Mouse (Mus musculus) brain, embryonic 18.5 days (tissue): ENCODE measurements around the gene Rab44.

Source experiments
- DNase-seq: peaks from one replicate; pipeline ENCODE4 v3.0.0-alpha.2; 2012; ENCODE audit warnings: low read depth, low spot score

Rab44 gene

GRCm38 (mm10) chr17:29129341-29129740 is 15.4 kb downstream of the Rab44 start:
- DNase-seq, result no peak

DNA sequence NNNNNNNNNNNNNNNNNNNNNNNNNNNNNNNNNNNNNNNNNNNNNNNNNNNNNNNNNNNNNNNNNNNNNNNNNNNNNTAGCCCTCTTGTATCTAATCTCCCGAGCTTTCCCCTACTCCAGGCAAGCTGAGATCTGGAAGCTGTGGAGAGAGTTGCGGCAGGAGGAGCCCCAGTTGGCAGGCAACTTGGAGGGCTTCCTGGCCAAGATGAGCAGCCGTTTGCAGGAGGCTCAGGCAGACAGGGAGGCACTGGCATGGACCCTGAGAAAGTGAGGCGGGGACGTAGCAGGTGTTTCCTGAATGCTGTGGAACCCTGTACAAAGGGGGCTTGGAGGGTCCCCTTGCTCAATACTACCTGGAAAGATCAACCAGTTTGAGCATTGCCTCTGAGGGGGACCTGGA is 21.1 kb downstream of the Rab44 start:
- no peak for DNase-seq

- no peak for DNase-seq
Measured at GRCm38 (mm10) chr17:29136236-29136635, 22.3 kb downstream of the Rab44 start.

DNA sequence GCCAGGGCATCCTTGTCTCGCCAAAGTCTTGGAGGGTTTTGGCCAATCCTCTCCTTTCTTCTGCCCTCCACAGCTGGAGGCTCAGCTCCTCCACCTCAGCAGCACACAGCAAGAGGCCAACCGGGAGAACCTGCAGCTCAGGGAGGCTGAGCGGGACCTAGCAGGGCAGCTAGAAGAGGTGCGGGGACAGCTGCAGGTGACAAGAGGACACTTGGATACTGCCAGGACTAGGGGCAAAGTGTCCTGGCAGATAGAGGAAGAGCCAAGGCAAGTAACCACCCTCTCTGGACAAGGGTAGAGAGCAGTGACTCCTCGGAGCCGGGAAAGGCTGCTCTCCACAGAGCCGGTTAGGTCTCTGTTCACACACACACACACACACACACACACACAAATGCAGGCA is 24.0 kb downstream of the Rab44 start:
- DNase-seq, result no peak

DNA sequence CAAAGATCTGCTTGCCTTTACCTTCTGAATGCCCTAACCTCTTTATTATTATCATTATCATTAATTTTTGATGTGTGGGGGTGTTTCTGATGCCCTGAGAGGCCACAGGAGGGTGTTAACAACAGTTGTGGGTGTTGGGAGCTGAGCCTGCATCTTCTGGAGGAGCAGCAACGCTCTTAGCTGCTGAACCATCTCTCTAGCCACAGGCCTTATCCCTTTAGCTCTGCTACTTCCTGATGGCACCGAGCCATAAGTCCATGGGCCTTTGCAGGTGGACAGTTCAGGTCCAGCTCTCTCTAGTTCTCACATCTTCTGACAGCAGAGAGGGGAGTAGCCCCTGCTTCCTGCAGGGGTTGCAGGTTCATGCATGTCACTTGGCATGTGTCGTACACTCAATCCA is 27.6 kb downstream of the Rab44 start:
- DNase-seq, result no peak

DNA sequence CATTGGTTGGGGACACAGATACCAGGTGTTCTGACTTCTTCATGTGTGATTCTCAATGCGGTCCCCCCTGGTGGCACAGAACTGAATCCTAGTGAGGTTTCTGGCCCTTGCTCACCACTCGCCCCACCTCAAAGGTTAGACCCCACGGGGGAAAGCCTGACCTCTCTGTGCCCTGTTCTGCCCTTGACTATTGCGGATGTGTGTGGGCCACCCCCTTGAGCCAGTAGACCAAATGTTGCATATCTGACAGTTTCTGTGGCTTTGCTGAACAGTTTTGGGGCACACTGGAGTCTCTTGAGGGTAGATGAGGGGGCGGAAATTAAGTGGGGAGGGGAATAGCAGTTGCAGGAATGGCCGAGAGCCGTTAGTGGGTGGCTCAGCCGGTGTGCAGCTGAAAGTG is 29.3 kb downstream of the Rab44 start:
- no peak for DNase-seq

DNA sequence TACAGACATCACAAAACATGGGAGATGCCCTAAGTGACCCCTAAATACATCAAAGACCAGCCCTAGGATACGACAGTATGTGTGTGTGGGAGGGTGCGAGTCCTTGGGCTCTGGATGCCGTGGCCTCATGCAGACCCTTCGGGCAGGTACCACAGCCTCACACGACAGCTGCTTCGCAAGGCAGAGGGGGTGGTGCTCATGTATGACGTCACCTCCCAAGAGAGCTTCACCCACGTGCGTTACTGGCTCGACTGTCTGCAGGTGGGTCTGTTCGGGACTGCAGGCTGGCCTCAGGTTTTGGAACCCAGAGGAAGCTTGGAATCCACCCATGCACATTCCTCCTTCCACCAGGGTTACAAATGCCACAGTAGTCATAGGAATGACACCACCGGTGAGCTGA is 31.2 kb downstream of the Rab44 start:
- no peak for DNase-seq

- DNase-seq, result no peak
Measured at GRCm38 (mm10) chr17:29147273-29147672, 33.3 kb downstream of the Rab44 start.

GRCm38 (mm10) chr17:29147773-29148172 is 33.8 kb downstream of the Rab44 start:
- no peak for DNase-seq

DNA sequence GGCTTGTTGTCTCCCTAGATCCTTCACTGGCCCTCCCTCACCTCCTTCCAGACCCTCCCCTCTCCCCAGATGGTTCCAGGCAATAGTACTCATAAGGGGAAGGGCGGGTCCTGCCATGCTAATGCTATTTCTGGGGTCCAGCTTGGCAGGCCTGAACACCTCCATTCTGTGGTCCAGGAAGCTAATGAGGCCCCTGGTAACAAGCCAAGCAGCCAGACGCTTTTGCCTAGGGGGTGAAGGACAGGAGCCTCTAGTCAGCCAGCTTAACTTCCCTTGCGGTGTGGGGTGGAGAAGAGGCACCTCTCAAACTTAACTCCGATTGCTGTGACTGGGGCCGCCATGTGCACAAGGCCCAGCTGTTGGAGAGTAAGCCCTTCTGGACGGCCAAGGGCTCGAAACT is 35.8 kb downstream of the Rab44 start:
- no peak for DNase-seq

DNA sequence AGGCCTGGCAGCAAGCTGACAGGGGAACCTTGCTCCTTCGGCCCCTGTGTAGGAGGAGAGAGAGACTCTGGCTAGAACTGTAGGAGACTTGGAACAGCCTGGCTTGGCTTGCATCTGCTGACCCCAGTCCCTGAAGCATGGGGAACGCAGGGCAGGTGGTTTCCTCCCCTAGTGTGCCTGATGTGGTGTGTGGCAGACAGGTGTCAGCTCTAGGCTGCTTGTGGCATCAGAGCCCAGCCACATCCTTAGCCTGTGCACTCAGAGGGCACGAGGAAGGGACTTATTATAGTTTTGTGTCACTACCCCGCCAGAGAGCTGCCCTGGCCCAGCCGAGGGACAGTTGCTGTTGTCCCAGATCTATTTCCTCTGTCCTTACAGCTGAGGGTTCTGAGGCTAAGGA is 38.6 kb downstream of the Rab44 start:
- no peak for DNase-seq

DNA sequence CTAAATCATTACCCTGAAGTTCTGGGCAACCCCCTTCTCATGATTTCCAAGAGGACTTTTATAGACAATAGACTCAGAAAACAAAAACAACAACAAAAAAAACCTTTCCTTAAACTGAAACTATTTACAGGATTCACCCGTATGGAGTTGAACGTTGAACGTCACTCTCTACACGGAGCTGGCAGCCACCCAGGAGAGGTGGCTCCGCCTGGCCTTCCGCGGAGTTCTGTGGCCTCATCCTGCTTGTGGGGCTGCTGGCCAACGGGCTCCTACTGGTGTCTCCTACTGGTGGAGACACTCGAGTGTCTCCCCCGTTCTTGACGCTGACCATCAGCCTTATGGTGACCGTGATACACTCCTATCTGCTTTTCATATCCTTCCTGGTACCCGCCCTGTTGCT is 40.3 kb downstream of the Rab44 start:
- no peak for DNase-seq

DNA sequence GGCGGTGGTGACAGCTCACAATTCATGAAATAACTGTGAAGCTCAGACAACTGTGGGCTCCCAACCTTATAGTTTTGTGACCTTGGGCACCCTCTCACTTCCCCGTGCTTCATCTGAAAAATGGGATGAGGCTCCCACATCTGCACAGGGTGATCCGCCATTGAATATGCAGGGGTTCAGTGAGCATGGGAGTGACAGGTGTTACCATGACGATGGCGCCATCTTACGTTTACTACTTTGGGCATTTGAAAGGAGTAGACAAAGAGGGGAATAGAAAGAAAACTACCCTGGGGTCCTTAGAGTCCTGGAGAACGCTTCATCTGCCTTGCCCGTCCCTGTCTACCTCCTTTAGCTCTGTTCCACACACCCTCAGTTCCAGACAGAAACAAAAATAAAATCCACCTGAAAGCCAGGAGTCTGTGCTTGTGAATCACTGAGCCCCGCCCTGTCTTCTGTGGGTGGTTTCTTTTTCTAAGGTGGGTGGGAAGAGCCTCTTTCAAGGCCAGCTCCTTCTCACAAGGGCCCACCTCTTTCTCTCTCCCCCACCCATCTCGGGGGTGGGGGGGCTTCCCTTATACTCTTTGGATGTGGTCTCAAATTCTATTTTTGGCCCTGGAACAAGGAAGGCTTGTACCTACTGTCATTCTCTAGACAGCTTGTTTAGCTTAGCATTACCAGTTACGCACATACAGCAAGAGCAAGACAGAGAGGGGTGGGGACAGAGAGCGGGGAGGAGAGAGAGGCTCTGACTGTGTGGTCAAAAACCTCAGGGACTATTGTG is 41.6 kb downstream of the Rab44 start:
- no peak for DNase-seq

DNA sequence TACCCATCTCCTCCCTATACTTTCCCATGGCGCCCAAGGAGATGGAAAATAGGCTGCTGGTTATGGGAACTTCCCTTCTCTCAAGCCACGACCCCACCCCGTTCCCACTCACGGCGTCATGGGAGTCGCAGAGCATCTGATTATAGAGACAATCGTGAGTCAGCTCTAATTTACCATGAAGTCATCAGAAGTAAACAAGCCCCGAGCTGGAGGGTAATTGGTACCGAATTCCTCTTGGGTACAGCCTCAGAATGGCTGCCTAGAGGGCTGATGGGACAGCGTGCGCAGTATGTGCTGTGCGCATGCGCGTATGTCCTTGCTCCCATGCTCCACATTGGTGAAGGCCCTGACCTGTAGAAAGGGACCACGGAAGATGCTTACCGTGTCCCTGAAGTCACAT is 42.5 kb downstream of the Rab44 start:
- no peak for DNase-seq

DNA sequence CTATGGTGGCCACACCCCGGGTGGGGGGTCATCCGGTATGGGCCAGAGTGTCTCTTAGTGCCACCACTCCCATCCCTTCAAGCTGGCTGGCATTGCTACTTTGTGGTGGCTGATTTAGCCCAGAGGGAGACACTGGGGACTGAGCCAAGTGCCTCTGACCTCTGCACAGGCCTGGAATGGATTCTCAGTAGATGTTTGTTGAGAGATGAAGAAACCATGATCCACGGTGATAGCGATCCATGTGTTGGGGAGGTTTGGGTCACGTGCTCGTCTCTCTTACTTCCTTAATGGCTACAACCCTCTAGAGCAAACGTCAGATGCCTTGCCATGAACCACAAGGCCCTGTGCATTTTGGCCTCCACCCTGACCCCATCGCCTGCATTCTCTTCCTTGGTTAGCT is 42.9 kb downstream of the Rab44 start:
- no peak for DNase-seq

DNA sequence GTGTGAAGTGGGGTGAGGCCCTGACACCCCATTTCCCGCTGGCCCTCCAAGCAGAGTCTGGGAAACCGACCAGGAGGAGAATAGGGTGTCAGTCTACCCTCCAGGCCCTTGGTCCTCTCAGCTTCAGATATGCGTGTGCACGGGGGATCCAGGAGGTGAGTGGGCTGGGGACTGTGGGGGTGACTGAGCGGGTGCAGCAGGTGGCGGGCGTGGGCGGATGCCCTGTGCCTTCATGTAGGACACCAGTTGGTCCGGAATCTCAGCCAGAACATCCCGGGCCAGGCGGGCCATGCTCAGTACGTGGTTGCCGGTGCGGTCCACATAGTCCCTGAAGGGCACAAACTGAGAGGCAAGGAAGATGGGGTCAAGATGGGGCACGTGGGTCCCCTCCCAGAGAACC is 45.0 kb downstream of the Rab44 start:
- DNase-seq, result no peak

GRCm38 (mm10) chr17:29159320-29159719 is 45.4 kb downstream of the Rab44 start:
- no peak for DNase-seq

- DNase-seq, result no peak
Measured at GRCm38 (mm10) chr17:29159743-29160455, 46.0 kb downstream of the Rab44 start.

DNA sequence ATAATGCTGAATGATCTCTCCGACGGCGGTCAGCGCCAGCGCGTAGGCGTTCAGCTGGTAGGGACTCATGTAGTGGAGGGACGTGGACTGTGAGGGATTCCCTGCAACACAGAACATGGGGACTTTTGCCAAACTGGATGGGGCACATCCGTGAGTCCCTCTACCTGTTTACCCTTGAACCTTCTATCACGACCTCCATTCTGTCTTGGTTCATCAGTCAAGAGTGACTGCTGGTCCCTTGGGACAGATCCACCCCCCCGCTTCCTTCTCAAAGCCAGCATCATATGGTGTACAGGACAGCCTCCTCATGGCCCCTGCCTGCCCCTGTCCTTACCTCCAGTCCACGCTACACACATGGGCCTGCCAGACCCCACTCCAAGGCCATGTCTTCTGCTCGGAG is 48.4 kb downstream of the Rab44 start:
- DNase-seq, result no peak

- DNase-seq, result no peak
Measured at GRCm38 (mm10) chr17:29164469-29165111, 50.6 kb downstream of the Rab44 start.

DNA sequence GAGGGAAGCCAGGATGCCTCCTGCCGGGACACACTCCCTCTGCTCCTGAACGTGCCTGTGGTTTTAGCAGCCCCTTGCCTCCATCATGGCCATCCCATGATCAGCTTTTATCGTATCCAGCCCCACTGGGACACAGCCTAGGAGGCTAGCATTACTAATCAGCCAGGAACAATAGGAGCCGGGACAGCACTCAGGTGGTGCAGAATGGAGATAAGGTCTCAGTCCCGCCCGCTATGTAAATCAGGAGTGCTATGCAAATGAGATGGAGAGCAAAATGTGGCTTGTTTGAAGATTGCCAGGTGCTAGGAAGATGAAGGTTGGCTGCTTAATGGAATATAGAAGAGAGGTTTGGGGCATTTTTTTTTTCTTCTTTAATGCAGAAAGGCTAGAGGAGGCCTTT is 51.5 kb downstream of the Rab44 start:
- no peak for DNase-seq

GRCm38 (mm10) chr17:29165967-29166578 is 52.1 kb downstream of the Rab44 start:
- no peak for DNase-seq
